Mouse (Mus musculus) fat pad, adult 2 months (tissue): ENCODE data around the gene Napepld.
"Not testable (repeated sequence)": the region's sequence is repeated elsewhere in the genome, so short reads cannot be mapped to it uniquely, and the experiment has no call there.

ENCODE experiments used
- DNase-seq: peaks from one replicate; pipeline ENCODE4 v3.0.0-alpha.2; 2011; ENCODE audit warnings: low read depth, low spot score; ENCODE audit errors: extremely low read depth

Napepld gene

DNA sequence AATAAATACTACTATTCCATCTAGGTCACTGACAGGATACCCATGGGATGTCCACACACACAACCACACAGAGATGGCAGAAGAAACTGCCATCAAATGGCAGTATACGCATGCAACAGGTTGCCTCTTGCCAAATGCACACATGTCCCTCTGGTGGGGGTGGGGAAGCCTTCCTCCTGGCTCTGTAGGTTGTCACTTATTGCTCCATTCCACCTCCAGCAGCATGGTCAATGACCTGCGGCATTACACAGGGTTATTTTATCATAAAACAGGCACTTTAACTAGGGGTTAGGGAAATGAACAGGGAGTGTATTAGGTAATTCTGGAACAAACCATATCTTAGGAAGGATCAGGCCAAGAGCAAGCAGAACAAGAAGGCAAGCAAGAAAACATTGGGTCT, 31.9 kb downstream of the Napepld start:
- DNase-seq = no peak

DNA sequence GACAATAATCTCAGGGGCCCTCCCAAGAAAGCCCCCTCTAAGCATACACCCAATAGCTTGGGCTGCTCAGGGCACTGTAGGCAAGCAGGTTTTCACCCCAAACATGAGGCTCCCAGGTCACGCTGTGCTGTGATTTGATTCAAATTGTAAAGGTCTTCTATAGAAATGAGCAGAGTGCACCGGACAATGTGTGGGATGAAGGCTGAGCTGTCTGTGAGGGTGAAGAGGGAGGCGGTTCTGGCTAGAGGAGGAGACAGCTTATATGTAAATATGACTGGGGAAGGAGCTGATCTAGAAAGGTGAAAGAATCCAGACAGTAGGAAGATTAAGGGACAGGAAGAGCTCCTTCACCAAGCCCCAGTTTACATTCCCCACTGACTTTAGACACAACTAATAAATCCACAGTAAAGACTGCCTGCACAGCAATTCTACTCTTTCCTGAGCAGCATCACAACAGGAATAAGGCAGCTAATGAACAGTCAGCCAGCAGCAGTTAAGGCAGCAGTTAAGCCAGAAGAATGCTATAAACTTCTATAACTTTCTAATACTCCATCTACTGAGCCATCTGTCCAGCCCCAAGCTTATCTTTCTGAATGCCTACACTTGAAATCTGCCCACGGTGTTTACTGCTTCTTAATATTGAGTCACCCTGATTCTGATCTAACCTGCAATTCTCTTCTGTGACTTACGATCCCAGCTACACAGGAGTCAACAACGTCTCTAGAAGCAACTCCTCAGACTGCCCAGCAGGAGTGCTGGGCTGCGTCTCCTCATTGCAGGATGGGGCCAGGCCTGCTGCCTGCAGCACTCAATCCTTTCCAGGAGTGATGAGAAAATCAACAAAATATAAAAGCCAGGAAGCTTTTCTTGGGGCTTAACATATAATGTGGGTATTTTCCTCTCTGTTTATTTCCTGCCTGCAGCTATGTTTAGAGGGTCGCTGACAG, 33.7 kb downstream of the Napepld start:
- DNase-seq = no peak

DNA sequence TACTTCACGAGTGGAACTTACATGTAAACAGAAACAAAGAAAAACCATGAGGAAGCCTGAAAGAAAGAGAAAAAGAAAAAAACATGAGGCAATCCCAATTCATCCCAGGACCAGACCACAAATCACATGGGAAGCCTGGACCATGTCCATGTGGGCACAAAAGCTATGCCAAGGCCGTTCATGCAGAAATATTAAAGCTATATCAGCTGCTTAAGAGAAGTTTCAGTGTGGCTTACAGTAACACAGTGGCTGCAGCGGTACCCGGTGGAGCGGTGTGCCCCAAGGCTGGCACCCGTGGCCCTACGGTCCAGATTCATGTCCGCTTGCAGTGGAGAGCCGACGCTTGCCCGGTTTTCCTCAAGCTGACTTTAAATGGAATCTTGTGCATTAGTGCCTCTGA, 38.1 kb downstream of the Napepld start:
- no peak for DNase-seq

GRCm38 (mm10) chr5:21660850-21661249, 40.3 kb downstream of the Napepld start:
- no peak for DNase-seq

DNA sequence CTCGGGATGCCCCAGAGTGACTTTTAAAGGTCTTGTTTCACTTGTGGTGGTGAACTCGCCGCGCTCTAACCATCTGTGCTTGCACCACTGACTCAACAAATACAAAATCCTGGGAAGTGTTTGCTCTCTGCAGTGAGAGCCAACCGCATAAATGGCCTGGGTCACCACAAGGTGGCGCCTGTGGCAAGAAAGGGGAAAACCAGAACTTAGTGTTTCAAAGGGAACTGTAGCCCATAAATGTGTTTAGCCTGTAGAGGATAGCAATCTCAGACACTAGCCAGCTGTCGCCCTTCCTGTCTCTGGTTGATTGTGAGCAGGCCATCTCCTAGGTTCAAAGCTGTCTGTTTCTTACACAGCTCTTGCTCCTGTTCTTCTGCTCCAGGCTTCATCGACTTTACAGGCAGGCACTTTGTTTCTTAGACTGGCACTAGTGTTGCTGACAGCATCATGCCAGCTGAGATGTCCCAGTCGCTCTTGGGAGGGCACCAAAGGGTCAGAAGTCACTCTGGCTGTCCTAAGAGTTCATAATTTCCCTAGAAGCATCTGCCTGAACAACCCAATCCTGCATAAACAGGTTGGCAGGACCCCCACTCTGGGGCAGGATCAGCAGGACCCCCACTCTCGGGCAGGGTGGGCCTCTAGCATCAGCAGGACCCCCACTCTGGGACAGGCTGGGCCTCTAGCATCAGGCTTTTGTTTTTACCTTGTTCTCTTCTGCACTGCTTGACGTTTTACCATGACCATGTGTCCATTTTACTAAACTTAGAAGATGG, 42.4 kb downstream of the Napepld start:
- no peak for DNase-seq

DNA sequence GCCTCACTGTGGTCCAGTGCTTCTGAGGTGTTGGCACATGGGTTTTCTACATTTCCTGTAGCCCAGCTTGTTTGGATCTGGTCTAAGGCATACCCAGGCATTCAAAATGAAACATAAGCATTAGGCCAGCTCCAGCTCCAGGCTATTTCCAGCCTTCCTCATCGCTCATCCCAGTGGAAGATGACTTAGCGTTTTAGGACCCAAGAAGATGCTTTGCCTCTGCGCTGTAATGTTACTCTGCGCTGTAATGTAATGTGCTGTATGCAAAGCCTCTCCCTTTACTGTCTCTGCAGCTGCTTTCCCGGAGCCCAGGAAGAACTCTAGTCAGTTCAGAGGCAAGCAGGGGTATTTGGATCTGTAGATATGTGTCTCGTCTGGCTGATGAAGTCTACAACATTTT, 43.2 kb downstream of the Napepld start:
- no peak for DNase-seq

GRCm38 (mm10) chr5:21656912-21657311, 44.3 kb downstream of the Napepld start:
- DNase-seq = no peak

DNA sequence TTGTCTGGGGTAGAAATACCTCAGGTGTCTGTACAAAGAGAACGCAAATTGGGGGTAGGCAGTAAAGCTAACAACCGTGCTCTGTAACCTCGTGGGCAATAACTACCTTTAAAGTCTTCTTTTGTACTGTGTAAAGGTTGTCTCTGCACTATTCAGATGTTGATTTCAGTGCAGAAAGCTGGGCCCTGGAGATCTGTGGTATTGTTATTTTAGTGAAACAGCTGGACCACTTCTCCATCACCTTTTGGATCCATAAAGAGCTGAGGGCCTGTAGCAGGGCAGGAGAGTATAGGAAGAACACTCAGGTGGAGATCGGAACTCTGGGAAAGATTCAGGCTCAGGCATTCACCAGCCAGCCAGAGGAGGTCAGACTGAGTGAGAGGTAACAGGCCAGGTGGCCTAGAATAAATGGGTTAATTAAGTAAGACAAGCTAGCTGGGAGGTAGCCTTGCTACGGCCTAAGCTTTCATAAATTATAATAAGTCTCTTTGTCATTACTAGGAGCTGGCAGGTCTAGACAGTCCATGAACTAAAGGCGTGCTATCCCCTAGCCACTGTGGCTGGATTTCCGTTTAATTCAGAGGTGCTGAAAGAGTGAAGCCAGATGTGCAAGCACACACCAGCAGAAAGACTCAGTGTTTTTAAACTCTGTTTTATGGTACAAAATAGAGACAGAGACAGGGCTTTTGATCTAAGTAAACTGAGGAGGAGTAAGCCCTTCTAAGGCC, 49.1 kb downstream of the Napepld start:
- no peak for DNase-seq

- no peak for DNase-seq
Measured at GRCm38 (mm10) chr5:21650736-21651135, 50.5 kb downstream of the Napepld start.

DNA sequence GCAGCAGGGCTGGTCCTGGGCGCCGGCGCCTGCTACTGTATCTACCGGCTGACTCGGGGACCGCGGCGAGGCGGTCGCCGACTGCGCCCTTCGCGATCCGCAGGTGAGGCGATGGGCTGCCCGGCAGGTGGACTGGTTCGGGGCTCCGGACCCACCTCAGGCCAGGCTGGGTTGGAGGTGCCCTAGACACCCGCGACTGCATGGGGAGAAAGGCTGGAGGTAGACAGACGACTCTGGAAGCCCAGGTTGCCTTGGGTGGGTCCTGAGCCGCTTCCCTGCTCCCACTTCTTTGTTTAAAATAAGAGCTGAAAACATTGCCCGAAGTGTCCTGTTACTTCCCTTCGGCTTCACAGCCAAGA, 55.1 kb downstream of the Napepld start:
- DNase-seq = no peak

DNA sequence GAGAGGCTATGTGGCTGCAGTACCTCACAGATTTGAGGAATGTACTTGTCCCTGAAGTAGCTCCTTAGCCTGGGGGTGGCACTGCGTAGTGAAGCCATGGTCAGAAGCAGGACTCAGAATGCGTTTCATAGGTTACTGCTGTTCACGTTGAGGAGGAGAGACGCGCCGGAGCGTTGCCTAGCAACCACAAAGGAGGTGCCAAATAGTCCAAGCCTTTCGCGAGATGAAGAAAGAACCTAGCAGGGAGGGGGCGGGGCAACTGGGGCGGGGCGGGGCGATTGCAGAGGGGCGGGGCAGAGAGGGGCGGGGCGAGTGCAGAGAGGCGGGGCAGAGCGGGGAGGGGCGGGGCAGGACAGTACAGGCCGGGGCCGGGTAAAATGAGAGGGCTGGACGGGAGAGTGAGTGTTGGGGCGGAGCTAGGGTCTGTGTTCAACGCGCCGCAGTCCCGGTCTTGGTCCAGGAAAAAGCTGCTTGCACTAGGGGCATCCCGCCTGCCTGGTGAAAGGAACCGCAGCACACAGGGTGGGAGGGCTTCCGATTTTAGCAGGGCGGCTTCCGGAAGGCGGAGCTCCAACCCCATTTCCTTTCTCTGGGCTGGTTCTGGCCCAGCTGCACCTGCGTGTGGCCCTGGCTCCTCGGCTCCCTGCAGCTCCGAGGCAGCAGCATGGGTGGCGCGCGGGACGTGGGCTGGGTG, 55.6 kb downstream of the Napepld start, which contains the start of the genes Fbxl13 and Armc10:
Gene Fbxl13, minus strand, starts transcription at position 196 of the 694 bp plus-strand sequence.
Gene Armc10, plus strand, starts transcription at position 375 of the 694 bp plus-strand sequence.
- peak; percentile 36 for DNase-seq

DNA sequence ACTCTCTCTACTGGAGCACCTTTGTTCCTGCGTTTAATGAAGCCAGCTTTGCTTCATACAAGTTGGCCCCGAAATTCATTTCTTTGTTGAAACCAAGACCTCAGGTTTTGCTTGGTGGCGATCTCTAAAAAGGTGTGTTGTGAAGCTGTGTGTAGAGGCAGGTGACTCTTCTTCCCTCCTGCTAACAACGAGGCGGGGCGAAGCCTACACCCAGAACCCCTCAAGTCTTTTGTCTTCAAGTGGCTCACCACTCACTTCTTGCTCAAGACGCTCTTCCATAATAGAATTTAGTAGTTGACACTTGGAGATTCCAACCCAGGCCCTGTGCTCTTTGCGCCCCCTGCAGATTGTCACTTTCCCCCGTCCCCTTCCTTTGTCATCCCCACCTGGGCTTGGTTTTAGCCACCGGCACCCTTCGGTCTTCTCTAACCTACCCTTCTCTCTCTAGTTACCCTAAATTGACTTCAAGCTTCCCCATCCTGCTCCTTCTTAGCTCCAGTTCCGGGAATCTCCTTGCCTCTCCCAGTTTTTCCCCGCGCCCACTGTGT, 56.2 kb downstream of the Napepld start:
- no peak for DNase-seq

DNA sequence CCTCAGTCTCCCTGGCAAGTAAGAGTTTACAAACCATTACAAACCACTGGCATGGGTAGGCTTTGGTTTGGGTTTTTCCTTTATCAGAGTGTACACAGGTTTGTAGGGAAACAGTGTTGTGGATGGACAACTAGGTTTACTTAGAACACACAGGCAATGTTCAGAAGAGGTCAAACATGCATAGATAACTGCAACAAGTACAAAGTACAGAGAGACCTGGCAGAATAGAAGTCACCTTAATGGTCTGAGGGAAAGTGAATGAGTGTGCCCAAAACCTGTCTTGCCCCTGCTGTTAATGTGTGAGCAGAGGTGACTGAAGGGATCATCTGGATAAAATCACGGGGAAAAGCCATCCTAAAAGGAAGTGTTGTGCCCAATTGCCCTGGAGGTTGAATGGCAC, 57.6 kb downstream of the Napepld start:
- no peak for DNase-seq

GRCm38 (mm10) chr5:21640961-21641360, 60.2 kb downstream of the Napepld start:
- no peak for DNase-seq

- DNase-seq = no peak
Measured at GRCm38 (mm10) chr5:21625916-21626315, 75.3 kb downstream of the Napepld start.

DNA sequence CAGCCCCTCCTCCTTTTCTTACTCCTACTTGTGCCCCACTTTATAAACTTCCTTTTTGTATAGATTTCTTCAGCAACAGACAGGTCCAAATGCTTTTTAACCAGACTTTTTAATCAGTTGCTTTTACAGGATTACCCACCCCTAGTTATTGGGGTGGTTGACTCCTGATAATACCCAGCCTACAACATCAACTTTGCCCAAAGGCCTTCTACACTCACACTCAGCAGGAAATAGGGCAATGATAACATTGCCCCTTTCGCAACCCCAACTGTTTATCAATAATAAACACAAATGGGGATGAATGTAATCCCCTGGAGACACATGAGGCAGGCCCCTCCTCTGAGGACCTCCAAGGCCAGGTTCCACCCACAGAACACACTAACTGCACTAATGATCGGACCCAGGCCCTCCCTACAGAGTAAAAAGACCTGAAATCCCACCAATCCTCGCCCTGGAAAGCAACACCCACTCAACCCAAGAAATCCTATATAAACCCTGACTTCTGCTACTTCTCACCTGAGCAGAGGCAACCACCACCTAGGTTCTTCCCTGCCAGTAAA, 84.7 kb downstream of the Napepld start:
- DNase-seq = no peak

DNA sequence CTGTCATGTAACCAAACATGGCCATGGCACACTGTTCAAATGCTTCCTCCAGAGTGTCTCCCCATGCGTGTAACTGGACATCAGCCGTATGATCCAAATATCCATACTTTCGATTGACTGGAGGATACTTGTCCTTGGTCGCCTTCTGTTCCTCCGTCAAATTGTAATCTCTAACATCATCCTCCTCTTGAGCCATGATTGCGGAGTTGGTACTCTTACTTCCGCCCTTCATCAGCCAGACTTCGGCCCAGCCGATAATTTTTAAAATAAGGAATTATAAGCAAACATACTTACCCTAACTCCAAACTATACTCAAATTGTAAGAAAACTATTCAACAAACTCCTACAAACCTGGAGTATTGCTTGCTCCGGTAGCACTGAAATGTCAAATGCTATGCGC, 86.9 kb downstream of the Napepld start:
- DNase-seq = not testable (repeated sequence)
